Mouse (Mus musculus) forebrain, embryonic 14.5 days (tissue): ENCODE results near the gene Cd63. TPM values are rescaled to one million over a fixed set of nuclear protein-coding genes. Genes with fewer than 3 reads are reported as not detected.

Source experiments
- ATAC-seq: fragments of 200-750 bp; cut with Nextera tagmentation; 2 replicates; pipeline ENCODE4 v1.8.0; 2017; ENCODE audit warnings: mild to moderate bottlenecking, moderate library complexity
- DNase-seq: peaks from one replicate; pipeline ENCODE4 v3.0.0-alpha.2; 2015; ENCODE audit warnings: low spot score
- H3K27ac ChIP-seq: fragments of 300-500 bp; sonication (generic); 2 replicates; pipeline ENCODE4 v1.5.1; 2014; ENCODE audit warnings: low read depth, mild to moderate bottlenecking, control low read depth, low read length, moderate library complexity
- H3K27me3 ChIP-seq: fragments of 300-500 bp; sonication (generic); replicated peaks from 2 replicates; pipeline ENCODE4 v1.6.1; 2014; ENCODE audit warnings: low read length, control low read depth, mixed read lengths; ENCODE audit not compliant: control insufficient read depth, insufficient read depth
- H3K36me3 ChIP-seq: fragments of 300-500 bp; sonication (generic); 2 replicates; pipeline ENCODE4 v1.6.1; 2014; ENCODE audit warnings: low read length, control low read depth; ENCODE audit not compliant: control insufficient read depth, insufficient read depth
- H3K4me1 ChIP-seq: fragments of 300-500 bp; sonication (generic); 2 replicates; pipeline ENCODE4 v1.6.1; 2014; ENCODE audit warnings: antibody characterized with exemption, low read length, control low read depth; ENCODE audit not compliant: control insufficient read depth, insufficient read depth
- H3K4me2 ChIP-seq: fragments of 300-500 bp; sonication (generic); 2 replicates; pipeline ENCODE4 v1.6.1; 2014; ENCODE audit warnings: mild to moderate bottlenecking, control low read depth, low read length
- H3K4me3 ChIP-seq: fragments of 300-500 bp; sonication (generic); 2 replicates; pipeline ENCODE4 v1.5.1; 2014; ENCODE audit warnings: low read depth, low read length, control low read depth
- H3K9ac ChIP-seq: fragments of 300-500 bp; sonication (generic); 2 replicates; pipeline ENCODE4 v1.6.1; 2014; ENCODE audit warnings: mild to moderate bottlenecking, low read length, control low read depth, moderate library complexity
- H3K9me3 ChIP-seq: fragments of 300-500 bp; sonication (generic); replicated peaks from 2 replicates; pipeline ENCODE4 v1.6.1; 2016; ENCODE audit warnings: low read length, control low read depth, mixed read lengths; ENCODE audit not compliant: control insufficient read depth
- WGBS: fragments of 180-500 bp; shearing (Covaris S2); extraction: QIAGEN DNeasy Blood & Tissue Kit; methylation state at CpG from one replicate; pipeline ENCODE4 v1.1.7; 2014; 5-methylcytosine and 5-hydroxymethylcytosine counted together
- polyA plus RNA-seq: library from polyadenylated mRNA; unstranded; fragments of >200 nt; fragmentation: Nextera tagmentation; extraction: Ambion mirVana; gene quantifications from 2 replicates; pipeline ENCODE4 v1.2.1, GENCODE M21; 2014

The Cd63 gene
- polyA plus RNA-seq, 1 experiment from 2014 or later = 122 TPM

DNA sequence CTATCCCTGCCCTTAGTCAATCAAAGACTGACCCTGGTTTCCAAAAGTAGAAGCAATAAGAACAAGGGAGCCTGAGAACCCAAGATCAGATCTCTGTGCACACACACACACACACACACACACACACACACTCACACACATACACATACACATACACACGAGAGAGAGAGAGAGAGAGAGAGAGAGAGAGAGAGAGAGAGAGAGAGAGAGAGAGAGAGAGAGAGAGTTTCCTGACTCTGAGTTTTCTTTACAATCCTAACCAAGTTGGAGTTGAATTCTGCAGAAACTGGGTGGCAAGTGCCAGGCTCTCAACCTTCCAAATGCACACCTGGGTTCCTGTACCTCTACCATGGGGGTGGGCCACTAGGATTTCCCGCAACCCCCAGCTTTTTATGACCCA, 10.9 kb upstream of the Cd63 start:
- DNase-seq (no peak), ATAC-seq (no peak)
- Histone ChIP-seq H3K4me2 (peak overlapping the region; percentile 88), H3K27me3 (no peaks in the 10 kb centered on the region), H3K9me3 (no peaks in the 10 kb centered on the region), H3K4me3 (peak overlapping the region; percentile 65), H3K9ac (peak overlapping the region; percentile 83; the same call in 1 of the 2 replicates), H3K27ac (peak overlapping the region; percentile 29), H3K36me3 (peaks cover 28% of the 10 kb centered on the region), H3K4me1 (peaks cover 17% of the 10 kb centered on the region)
- 0% methylated on average over 1 of the region's 2 CpGs for WGBS

DNA sequence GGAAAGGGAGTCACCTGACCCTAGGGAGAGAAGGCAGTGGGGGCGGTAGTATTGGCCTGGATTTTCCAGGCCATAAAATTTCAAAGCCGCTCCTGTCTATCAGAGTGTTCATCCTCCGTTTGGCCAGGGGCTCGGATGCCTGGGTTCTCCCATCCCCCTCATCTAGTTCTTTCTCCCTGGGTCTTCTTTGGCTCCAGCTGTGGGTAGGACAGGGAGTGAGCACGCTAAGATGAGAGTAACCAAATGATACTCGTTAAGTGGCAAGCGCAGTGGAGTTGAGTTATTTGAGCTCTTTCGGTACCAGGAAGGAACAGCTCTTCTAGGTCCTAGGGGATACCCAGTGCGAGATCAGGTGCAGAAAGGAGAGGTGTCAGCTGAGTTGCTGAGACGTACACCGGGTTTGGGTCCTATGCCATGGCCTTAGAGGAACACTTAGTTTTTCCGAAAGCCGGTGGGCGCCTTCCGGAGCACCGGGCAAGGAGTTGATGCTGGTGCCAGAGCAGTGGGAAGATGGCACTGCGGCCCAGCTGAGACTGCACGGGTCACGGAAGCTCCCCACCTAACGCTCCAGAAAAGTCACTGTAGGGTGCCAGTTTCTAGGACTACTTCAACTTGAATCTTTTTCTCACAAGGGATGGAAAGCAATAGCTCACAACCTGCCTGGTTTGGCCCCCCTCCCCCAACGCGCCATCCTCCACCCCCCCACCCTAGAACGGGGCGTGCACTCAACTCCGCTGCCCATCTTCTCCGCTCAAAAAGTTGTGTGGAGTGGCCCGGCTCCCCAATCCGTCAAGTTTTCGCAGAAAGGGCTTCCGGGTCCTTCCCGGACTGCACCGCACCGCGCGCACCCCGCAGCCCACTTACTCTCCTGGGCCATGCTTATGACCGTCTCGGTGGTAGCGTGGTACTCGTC, 10.2 kb upstream of the Cd63 start:
- peak overlapping the region; percentile 83 for H3K9ac ChIP-seq
- peaks cover 17% of the 10 kb centered on the region for H3K4me1 ChIP-seq
- peaks cover 20% of the 10 kb centered on the region for H3K36me3 ChIP-seq
- peak overlapping the region; percentile 65 for H3K4me3 ChIP-seq
- peaks cover 1% of the 10 kb centered on the region; the same call in 1 of the 2 replicates for H3K27me3 ChIP-seq
- DNase-seq = peak; percentile 28
- ATAC-seq = peak; percentile 25
- under 1% methylated on average over 40 of the region's 40 CpGs for WGBS
- H3K27ac ChIP-seq = peak overlapping the region; percentile 95
- no peaks in the 10 kb centered on the region for H3K9me3 ChIP-seq
- H3K4me2 ChIP-seq = peak overlapping the region; percentile 88

GRCm38 (mm10) chr10:128891296-128892094, 9.3 kb upstream of the Cd63 start, which contains the start of gene Gdf11:
Gdf11 (minus strand) TSS chr10:128891718.
- Histone ChIP-seq H3K4me2 (peak within 1 kb of the TSS; percentile 88), H3K27ac (peak within 1 kb of the TSS; percentile 95), H3K4me1 (peaks cover 20% of the 10 kb centered on the region), H3K4me3 (peak within 1 kb of the TSS; percentile 65), H3K36me3 (peaks cover 12% of the 10 kb centered on the region; the same call in 1 of the 2 replicates), H3K27me3 (peaks cover 6% of the 10 kb centered on the region), H3K9ac (peak within 1 kb of the TSS; percentile 83), H3K9me3 (no peaks in the 10 kb centered on the region)
- peak; percentile 89 for ATAC-seq
- DNase-seq = peak; percentile 94
- WGBS = 4% methylated on average over 52 of the region's 89 CpGs

DNA sequence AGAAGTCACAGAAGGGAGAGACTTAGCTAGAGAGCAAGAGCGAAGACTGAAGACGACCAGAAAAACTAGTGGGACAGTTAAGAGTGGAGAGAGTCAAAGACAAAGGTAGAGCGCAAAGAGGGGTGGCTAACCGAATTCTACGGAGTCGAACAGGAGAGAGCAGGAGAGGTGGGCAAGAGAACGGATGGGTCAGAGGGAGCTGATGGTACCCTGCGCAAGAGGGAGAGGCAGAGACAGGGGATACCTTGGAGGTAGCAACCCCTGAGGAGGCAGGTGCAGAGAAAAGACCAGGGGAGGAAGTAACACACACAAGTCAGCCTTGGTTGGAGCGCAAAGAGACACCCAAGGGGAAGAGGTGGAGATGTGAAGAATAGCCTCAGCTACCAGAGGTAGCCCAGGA, 8.5 kb upstream of the Cd63 start:
- Histone ChIP-seq H3K9me3 (no peaks in the 10 kb centered on the region), H3K27me3 (peaks cover 6% of the 10 kb centered on the region), H3K4me1 (peaks cover 20% of the 10 kb centered on the region), H3K27ac (peak overlapping the region; percentile 95), H3K36me3 (peaks cover 6% of the 10 kb centered on the region; the same call in 1 of the 2 replicates), H3K4me2 (peak overlapping the region; percentile 88), H3K9ac (peak overlapping the region; percentile 83), H3K4me3 (peak overlapping the region; percentile 65)
- ATAC-seq = peak; percentile 21
- no peak for DNase-seq
- WGBS = 4% methylated on average over 9 of the region's 9 CpGs

GRCm38 (mm10) chr10:128895437-128895836, 5.4 kb upstream of the Cd63 start:
- Histone ChIP-seq H3K9me3 (no peaks in the 10 kb centered on the region), H3K9ac (no peak overlapping the region), H3K36me3 (no peaks in the 10 kb centered on the region), H3K27ac (no peak overlapping the region), H3K27me3 (peaks cover 6% of the 10 kb centered on the region), H3K4me2 (peak overlapping the region; percentile 32), H3K4me1 (peaks cover 8% of the 10 kb centered on the region; the same call in 1 of the 2 replicates), H3K4me3 (no peak overlapping the region)
- under 1% methylated on average over 9 of the region's 9 CpGs for WGBS
- 0 out of 2 replicates have a peak, but pooled peaks have one; percentile 2 for ATAC-seq
- DNase-seq = peak; percentile 95

GRCm38 (mm10) chr10:128895952-128896693, 4.7 kb upstream of the Cd63 start:
- Histone ChIP-seq H3K9ac (0 out of 2 replicates have a peak overlapping the region, but pooled peaks have one; percentile 4), H3K9me3 (no peaks in the 10 kb centered on the region), H3K27me3 (peaks cover 6% of the 10 kb centered on the region), H3K27ac (no peak overlapping the region), H3K4me3 (no peak overlapping the region), H3K4me1 (peaks cover 8% of the 10 kb centered on the region; the same call in 1 of the 2 replicates), H3K36me3 (no peaks in the 10 kb centered on the region), H3K4me2 (peak overlapping the region; percentile 32)
- peak; percentile 68 for DNase-seq
- 0 out of 2 replicates have a peak, but pooled peaks have one; percentile 11 for ATAC-seq
- WGBS = 3% methylated on average over 17 of the region's 17 CpGs

GRCm38 (mm10) chr10:128896807-128897206, 4.0 kb upstream of the Cd63 start:
- ATAC-seq = no peak
- H3K27me3 ChIP-seq = peaks cover 6% of the 10 kb centered on the region
- H3K9me3 ChIP-seq = no peaks in the 10 kb centered on the region
- H3K4me2 ChIP-seq = no peak overlapping the region
- H3K9ac ChIP-seq = no peak overlapping the region
- 36% methylated on average over 1 of the region's 1 CpGs for WGBS
- H3K36me3 ChIP-seq = no peaks in the 10 kb centered on the region
- no peak for DNase-seq
- H3K4me3 ChIP-seq = no peak overlapping the region
- peaks cover 8% of the 10 kb centered on the region; the same call in 1 of the 2 replicates for H3K4me1 ChIP-seq
- no peak overlapping the region for H3K27ac ChIP-seq

- Histone ChIP-seq H3K36me3 (no peaks in the 10 kb centered on the region), H3K4me3 (no peak overlapping the region), H3K9me3 (no peaks in the 10 kb centered on the region), H3K4me1 (peaks cover 8% of the 10 kb centered on the region; the same call in 1 of the 2 replicates), H3K4me2 (no peak overlapping the region), H3K9ac (no peak overlapping the region), H3K27me3 (peaks cover 6% of the 10 kb centered on the region), H3K27ac (peak overlapping the region; percentile 1; the same call in 1 of the 2 replicates)
- DNase-seq (peak; percentile 79), ATAC-seq (peak; percentile 32; the same call in 1 of the 2 replicates)
- 13% methylated on average over 1 of the region's 1 CpGs for WGBS
Observed at GRCm38 (mm10) chr10:128897501-128897900, 3.3 kb upstream of the Cd63 start.
